Mouse (Mus musculus): Measurements from ENCODE around the gene Rad50.

- TF ChIP-seq POLR2A (IDR thresholded peaks at IDR 0.05; ENCODE audit: insufficient read length, low read depth) = no peak
- no peak for TF ChIP-seq MAX (IDR thresholded peaks at IDR 0.05; ENCODE audit: low read depth)
- no peak for TF ChIP-seq POLR2AphosphoS2 (IDR thresholded peaks at IDR 0.05; ENCODE audit: insufficient read length, low read depth)
- TF ChIP-seq CEBPB (IDR thresholded peaks at IDR 0.05; ENCODE audit: insufficient read depth, poor library complexity, severe bottlenecking) = no peak
These were observed 42.2 kb upstream of the Rad50 start for GRCm38 (mm10) chr11:53749306-53749705.
